In genomic region chr5:136953440-136953951, GRCm38 (mm10) we compare ENCODE assay signal across 8 mouse cellular contexts. TPM values are rescaled to one million over a fixed set of nuclear protein-coding genes. Genes with fewer than 3 reads are reported as not detected.
DNase-seq lines count a peak whose midpoint lies in the region; ATAC-seq and TF ChIP-seq lines count a peak whose summit lies in the region.

No protein-coding gene starts in this region.

- ATAC-seq in common myeloid progenitor, adult 5-6 weeks (replicated peaks; ENCODE audit: low read depth, poor library complexity, severe bottlenecking) = peak; percentile 56
- peak; percentile 14; the same call in 1 of the 2 replicates for ATAC-seq in heart, embryonic 14.5 days (ENCODE audit: insufficient number of reproducible peaks, insufficient read depth, low FRiP score, low read depth)
- ATAC-seq in kidney, postnatal 0 days (replicated peaks; ENCODE audit: low FRiP score, low read depth) = no peak
- peak; percentile 37 for ATAC-seq in lung, embryonic 16.5 days (ENCODE audit: low read depth)
- peak; percentile 19; the same call in 1 of the 2 replicates for ATAC-seq in stomach, embryonic 14.5 days (ENCODE audit: insufficient number of reproducible peaks, insufficient read depth, low FRiP score, low read depth)

- peak overlapping the region; percentile 46 for H3K4me3 ChIP-seq in thymus, adult 2 months (ENCODE audit: control insufficient read depth, insufficient read depth, low read length)
- H3K4me3 ChIP-seq in heart, embryonic 14.5 days (ENCODE audit: control insufficient read depth in 1 of 2, insufficient read depth in 1 of 2, low read depth in 1 of 2, low read length in 2 of 2) = peak overlapping the region; percentile 85 to 89
- peak overlapping the region; percentile 79 for H3K4me3 ChIP-seq in kidney, postnatal 0 days (replicated peaks; ENCODE audit: low read depth, low read length)
- peak overlapping the region; percentile 89 for H3K4me3 ChIP-seq in lung, embryonic 16.5 days (ENCODE audit: low read length)
- H3K4me3 ChIP-seq in stomach, embryonic 14.5 days (ENCODE audit: low read depth, low read length) = peak overlapping the region; percentile 57

- DNase-seq in thymus, adult 2 months = no peak
- DNase-seq in thymus, postnatal 0 days (ENCODE audit: low spot score) = no peak
- DNase-seq in kidney, postnatal 0 days (ENCODE audit: low spot score) = peak; percentile 49
- DNase-seq in B cell, adult 2 months = no peak

- 10% methylated on average over 12 of the region's 12 CpGs for WGBS in thymus, adult 2 months
- 2% methylated on average over 12 of the region's 12 CpGs for WGBS in heart, embryonic 14.5 days
- WGBS in kidney, postnatal 0 days = 2% methylated on average over 12 of the region's 12 CpGs
- WGBS in lung, embryonic 16.5 days = under 1% methylated on average over 12 of the region's 12 CpGs
- 5% methylated on average over 12 of the region's 12 CpGs for WGBS in stomach, embryonic 14.5 days

- H3K4me1 ChIP-seq in thymus, adult 2 months (replicated peaks; ENCODE audit: control insufficient read depth, insufficient read depth, low read length) = peaks cover 8% of the 10 kb centered on the region; the same call in 1 of the 2 replicates
- H3K4me1 ChIP-seq in heart, embryonic 14.5 days (ENCODE audit: control insufficient read depth in 2 of 2, insufficient read depth in 2 of 2, low read length in 2 of 2) = peaks cover 3 to 8% of the 10 kb centered on the region in 2 experiments; a peak in 3 of 4 replicates
- peaks cover 4% of the 10 kb centered on the region; the same call in 1 of the 2 replicates for H3K4me1 ChIP-seq in kidney, postnatal 0 days (replicated peaks; ENCODE audit: insufficient read depth, low read length)
- H3K4me1 ChIP-seq in lung, embryonic 16.5 days (replicated peaks; ENCODE audit: control insufficient read depth, insufficient read depth, low read length) = peaks cover 11% of the 10 kb centered on the region
- H3K4me1 ChIP-seq in stomach, embryonic 14.5 days (ENCODE audit: control insufficient read depth, insufficient read depth, low read length) = peaks cover 7% of the 10 kb centered on the region

- H3K36me3 ChIP-seq in thymus, adult 2 months (ENCODE audit: control insufficient read depth, insufficient read depth, low read length) = no peaks in the 10 kb centered on the region
- H3K36me3 ChIP-seq in heart, embryonic 14.5 days (ENCODE audit: control insufficient read depth, insufficient read depth, low read length) = no peaks in the 10 kb centered on the region
- no peaks in the 10 kb centered on the region for H3K36me3 ChIP-seq in kidney, postnatal 0 days (ENCODE audit: insufficient read depth, low read length)
- H3K36me3 ChIP-seq in lung, embryonic 16.5 days (ENCODE audit: control insufficient read depth, insufficient read depth, low read length) = no peaks in the 10 kb centered on the region
- H3K36me3 ChIP-seq in stomach, embryonic 14.5 days (ENCODE audit: control insufficient read depth, insufficient read depth, low read length) = 0 out of 2 replicates have a peak, but pooled peaks cover 4% of the 10 kb centered on the region

- no peaks in the 10 kb centered on the region for H3K9me3 ChIP-seq in heart, embryonic 14.5 days (ENCODE audit: control insufficient read depth, low read length)
- no peaks in the 10 kb centered on the region for H3K9me3 ChIP-seq in kidney, postnatal 0 days (replicated peaks; ENCODE audit: low read length)
- H3K9me3 ChIP-seq in lung, embryonic 16.5 days (ENCODE audit: control insufficient read depth, low read length) = no peaks in the 10 kb centered on the region
- H3K9me3 ChIP-seq in stomach, embryonic 14.5 days (ENCODE audit: control insufficient read depth, low read depth, low read length) = no peaks in the 10 kb centered on the region

- no peak for TF ChIP-seq CTCF in thymus, adult 2 months (IDR thresholded peaks at IDR 0.05; ENCODE audit: borderline replicate concordance, control insufficient read depth, extremely low read depth, insufficient read depth, low read length, poor library complexity)
- TF ChIP-seq CTCF in kidney, postnatal 0 days (IDR thresholded peaks at IDR 0.05; ENCODE audit: low read depth) = no peak

- no peaks in the 10 kb centered on the region for H3K27me3 ChIP-seq in thymus, adult 2 months (ENCODE audit: control insufficient read depth, insufficient read depth, low read length)
- H3K27me3 ChIP-seq in heart, embryonic 14.5 days (ENCODE audit: control insufficient read depth, insufficient read depth, low read length) = no peaks in the 10 kb centered on the region
- no peaks in the 10 kb centered on the region for H3K27me3 ChIP-seq in kidney, postnatal 0 days (ENCODE audit: insufficient read depth, low read length)
- no peaks in the 10 kb centered on the region for H3K27me3 ChIP-seq in lung, embryonic 16.5 days (ENCODE audit: control insufficient read depth, insufficient read depth, low read depth, low read length)
- H3K27me3 ChIP-seq in stomach, embryonic 14.5 days (ENCODE audit: control insufficient read depth, insufficient read depth, low read length) = no peaks in the 10 kb centered on the region

- H3K27ac ChIP-seq in thymus, adult 2 months (ENCODE audit: control insufficient read depth, insufficient read depth, low read length) = no peak overlapping the region; the same call in 1 of the 2 replicates
- peak overlapping the region; percentile 68 to 71 for H3K27ac ChIP-seq in heart, embryonic 14.5 days (replicated peaks in 1 of 2; ENCODE audit: control insufficient read depth in 1 of 2, insufficient read depth in 1 of 2, low read depth in 2 of 2, low read length in 2 of 2)
- peak overlapping the region; percentile 67 for H3K27ac ChIP-seq in kidney, postnatal 0 days
- peak overlapping the region; percentile 67 for H3K27ac ChIP-seq in lung, embryonic 16.5 days (ENCODE audit: low read length)
- H3K27ac ChIP-seq in stomach, embryonic 14.5 days (ENCODE audit: low read length) = no peak overlapping the region

- peak overlapping the region; percentile 89 for H3K9ac ChIP-seq in heart, embryonic 14.5 days (ENCODE audit: low read length)
- H3K9ac ChIP-seq in kidney, postnatal 0 days (ENCODE audit: low read depth, low read length) = peak overlapping the region; percentile 76
- H3K9ac ChIP-seq in lung, embryonic 16.5 days (ENCODE audit: low read length) = peak overlapping the region; percentile 87
- H3K9ac ChIP-seq in stomach, embryonic 14.5 days (replicated peaks; ENCODE audit: low read depth, low read length) = peak overlapping the region; percentile 81

- no peak for TF ChIP-seq POLR2A in thymus, adult 2 months (IDR thresholded peaks at IDR 0.05; ENCODE audit: control insufficient read depth, extremely low read depth, insufficient read depth, low read length, poor library complexity)

- peak overlapping the region; percentile 77 for H3K4me2 ChIP-seq in heart, embryonic 14.5 days (ENCODE audit: low read length)
- H3K4me2 ChIP-seq in kidney, postnatal 0 days (ENCODE audit: low read length) = peak overlapping the region; percentile 71
- H3K4me2 ChIP-seq in lung, embryonic 16.5 days (ENCODE audit: low read depth, low read length) = peak overlapping the region; percentile 68
- H3K4me2 ChIP-seq in stomach, embryonic 14.5 days (replicated peaks; ENCODE audit: low read depth, low read length) = peak overlapping the region; percentile 79

RNA-seq across cellular contexts. Expression of gene Fis1, which starts 0.4 kb away (rescaled TPM):
- polyA plus RNA-seq in thymus, adult 2 months (2012; rRNA removed) = 181 and 214 TPM in 2 replicates
- 298 and 312 TPM in 2 replicates for polyA plus RNA-seq in thymus, postnatal 0 days (2015; fragmentation: Nextera tagmentation; extraction: Ambion mirVana)
- total RNA-seq in common myeloid progenitor, adult 5-6 weeks (2017) = 101 and 120 TPM in 2 replicates
- polyA plus RNA-seq in heart, embryonic 14.5 days (2014; fragmentation: Nextera tagmentation; extraction: Ambion mirVana) = 284 and 314 TPM in 2 replicates
- 362 and 384 TPM in 2 replicates for polyA plus RNA-seq in kidney, postnatal 0 days (2015; fragmentation: Nextera tagmentation; extraction: Ambion mirVana)
- polyA plus RNA-seq in lung, embryonic 16.5 days (2015; fragmentation: Nextera tagmentation; extraction: Ambion mirVana) = 286 and 300 TPM in 2 replicates
- polyA plus RNA-seq in stomach, embryonic 14.5 days (2014; fragmentation: Nextera tagmentation; extraction: Ambion mirVana) = 283 and 304 TPM in 2 replicates

RNA-seq across cellular contexts. Expression of gene Cldn15, which starts 12.9 kb away (rescaled TPM):
- 3.8 and 9.4 TPM in 2 replicates for polyA plus RNA-seq in thymus, adult 2 months (2012; rRNA removed)
- 1.2 and 2.2 TPM in 2 replicates for polyA plus RNA-seq in thymus, postnatal 0 days (2015; fragmentation: Nextera tagmentation; extraction: Ambion mirVana)
- total RNA-seq in common myeloid progenitor, adult 5-6 weeks (2017) = 1.3 and 1.8 TPM in 2 replicates
- 5.3 TPM in 2 replicates for polyA plus RNA-seq in heart, embryonic 14.5 days (2014; fragmentation: Nextera tagmentation; extraction: Ambion mirVana)
- polyA plus RNA-seq in kidney, postnatal 0 days (2015; fragmentation: Nextera tagmentation; extraction: Ambion mirVana) = 11.9 and 12.6 TPM in 2 replicates
- 5.1 and 6.2 TPM in 2 replicates for polyA plus RNA-seq in lung, embryonic 16.5 days (2015; fragmentation: Nextera tagmentation; extraction: Ambion mirVana)
- 6.7 TPM in 2 replicates for polyA plus RNA-seq in stomach, embryonic 14.5 days (2014; fragmentation: Nextera tagmentation; extraction: Ambion mirVana)

RNA-seq across cellular contexts. Expression of gene Plod3, which starts 33.3 kb away (rescaled TPM):
- polyA plus RNA-seq in thymus, adult 2 months (2012; rRNA removed) = 40.8 and 41.9 TPM in 2 replicates
- polyA plus RNA-seq in thymus, postnatal 0 days (2015; fragmentation: Nextera tagmentation; extraction: Ambion mirVana) = 9.4 and 9.9 TPM in 2 replicates
- 35.1 and 57.3 TPM in 2 replicates for total RNA-seq in common myeloid progenitor, adult 5-6 weeks (2017)
- 36.7 and 38.3 TPM in 2 replicates for polyA plus RNA-seq in heart, embryonic 14.5 days (2014; fragmentation: Nextera tagmentation; extraction: Ambion mirVana)
- polyA plus RNA-seq in kidney, postnatal 0 days (2015; fragmentation: Nextera tagmentation; extraction: Ambion mirVana) = 30.6 and 32.0 TPM in 2 replicates
- 56.1 and 63.0 TPM in 2 replicates for polyA plus RNA-seq in lung, embryonic 16.5 days (2015; fragmentation: Nextera tagmentation; extraction: Ambion mirVana)
- polyA plus RNA-seq in stomach, embryonic 14.5 days (2014; fragmentation: Nextera tagmentation; extraction: Ambion mirVana) = 40.1 and 41.5 TPM in 2 replicates

RNA-seq across cellular contexts. Expression of gene Znhit1, which starts 34.3 kb away (rescaled TPM):
- 72.2 and 79.5 TPM in 2 replicates for polyA plus RNA-seq in thymus, adult 2 months (2012; rRNA removed)
- polyA plus RNA-seq in thymus, postnatal 0 days (2015; fragmentation: Nextera tagmentation; extraction: Ambion mirVana) = 66.8 and 72.3 TPM in 2 replicates
- 28.2 and 32.1 TPM in 2 replicates for total RNA-seq in common myeloid progenitor, adult 5-6 weeks (2017)
- polyA plus RNA-seq in heart, embryonic 14.5 days (2014; fragmentation: Nextera tagmentation; extraction: Ambion mirVana) = 77.0 and 83.5 TPM in 2 replicates
- polyA plus RNA-seq in kidney, postnatal 0 days (2015; fragmentation: Nextera tagmentation; extraction: Ambion mirVana) = 86.5 and 91.1 TPM in 2 replicates
- 113 and 115 TPM in 2 replicates for polyA plus RNA-seq in lung, embryonic 16.5 days (2015; fragmentation: Nextera tagmentation; extraction: Ambion mirVana)
- polyA plus RNA-seq in stomach, embryonic 14.5 days (2014; fragmentation: Nextera tagmentation; extraction: Ambion mirVana) = 101 and 108 TPM in 2 replicates

RNA-seq across cellular contexts. Expression of gene Ift22, which starts 45.5 kb away (rescaled TPM):
- polyA plus RNA-seq in thymus, adult 2 months (2012; rRNA removed) = 7.7 and 9.4 TPM in 2 replicates
- 36.7 and 40.5 TPM in 2 replicates for polyA plus RNA-seq in thymus, postnatal 0 days (2015; fragmentation: Nextera tagmentation; extraction: Ambion mirVana)
- 3.8 and 15.0 TPM in 2 replicates for total RNA-seq in common myeloid progenitor, adult 5-6 weeks (2017)
- polyA plus RNA-seq in heart, embryonic 14.5 days (2014; fragmentation: Nextera tagmentation; extraction: Ambion mirVana) = 37.5 and 45.9 TPM in 2 replicates
- polyA plus RNA-seq in kidney, postnatal 0 days (2015; fragmentation: Nextera tagmentation; extraction: Ambion mirVana) = 74.4 and 75.8 TPM in 2 replicates
- polyA plus RNA-seq in lung, embryonic 16.5 days (2015; fragmentation: Nextera tagmentation; extraction: Ambion mirVana) = 92.8 and 93.7 TPM in 2 replicates
- polyA plus RNA-seq in stomach, embryonic 14.5 days (2014; fragmentation: Nextera tagmentation; extraction: Ambion mirVana) = 65.9 and 75.1 TPM in 2 replicates

Comparison
In these comparisons a context has a peak if more than half of its experiments do, and no peak if none do; other contexts are left out.
1. H3K27ac ChIP-seq: peak in heart, embryonic 14.5 days (2 of 2), kidney, postnatal 0 days (single experiment) and lung, embryonic 16.5 days (single experiment); none in thymus, adult 2 months (single experiment) and stomach, embryonic 14.5 days (single experiment).
2. Peak in every context shown above with its lines, with median percentiles within 50 percentile points of each other: H3K4me3 ChIP-seq, H3K4me2 ChIP-seq and H3K9ac ChIP-seq.